Mouse (Mus musculus): ENCODE data around the gene Dusp2.

- TF ChIP-seq CHD2 (IDR thresholded peaks at IDR 0.05; ENCODE audit: low read depth, low read length) (no peak), MAFK (IDR thresholded peaks at IDR 0.05; ENCODE audit: insufficient read depth, low read depth, low read length) (no peak), ZC3H11A (IDR thresholded peaks at IDR 0.05; ENCODE audit: borderline replicate concordance, low read depth, low read length) (no peak)
Observed at GRCm38 (mm10) chr2:127379250-127379649, 43.3 kb downstream of the Dusp2 start.
